Mouse (Mus musculus) inflammation-experienced regulatory T-cells, adult 6 months (primary cell): ENCODE data around the gene Dlat. TPM values are rescaled to one million over a fixed set of nuclear protein-coding genes. Genes with fewer than 3 reads are reported as not detected.

ENCODE experiments used
- ATAC-seq: one replicate; pipeline ENCODE4 v1.8.0; 2017
- polyA plus RNA-seq, 3 experiments: library from polyadenylated mRNA; unstranded; fragments of 100-300 nt; shearing (Covaris generic); gene quantifications; one replicate each; pipeline ENCODE4 v1.2.1; 2017

Dlat gene
- polyA plus RNA-seq, 3 experiments from 2014 or later, result 11.5 to 20.4 (median 18.7) TPM

DNA sequence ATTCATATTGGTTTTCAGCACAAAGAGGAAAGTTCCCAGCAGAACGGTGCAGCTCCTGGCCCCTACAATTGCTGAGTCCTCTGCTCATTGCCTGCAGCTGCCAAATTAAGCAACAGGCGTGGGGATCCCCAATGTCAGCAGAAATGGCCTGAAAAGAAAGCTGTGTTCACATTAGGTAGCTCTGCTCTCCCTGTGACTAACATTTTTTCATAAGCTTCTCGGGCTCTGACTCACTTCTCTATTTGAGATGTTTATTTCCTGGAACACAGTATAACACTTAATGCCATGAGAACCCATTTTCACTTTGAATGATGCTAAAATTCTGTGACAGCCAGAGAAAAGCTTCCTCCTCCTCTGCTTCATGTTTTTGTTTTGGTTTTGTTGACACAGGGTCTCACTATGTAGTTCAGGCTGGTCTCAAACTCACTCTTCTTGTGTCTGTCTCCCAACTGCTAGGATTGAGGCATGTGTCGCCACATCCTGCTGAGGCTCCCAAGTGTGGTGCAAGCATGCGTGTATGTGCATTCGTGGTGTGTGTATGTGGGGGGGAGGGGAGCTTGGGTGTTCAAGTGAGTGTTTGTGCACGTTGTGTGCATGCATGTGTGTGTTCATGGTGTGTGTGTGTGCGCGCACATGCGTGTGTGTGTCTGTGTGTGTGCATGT lies 68.6 kb downstream of the Dlat start:
- ATAC-seq, result peak; percentile 75

- no peak for ATAC-seq
Observed at GRCm38 (mm10) chr9:50586955-50587354, 72.6 kb downstream of the Dlat start.

DNA sequence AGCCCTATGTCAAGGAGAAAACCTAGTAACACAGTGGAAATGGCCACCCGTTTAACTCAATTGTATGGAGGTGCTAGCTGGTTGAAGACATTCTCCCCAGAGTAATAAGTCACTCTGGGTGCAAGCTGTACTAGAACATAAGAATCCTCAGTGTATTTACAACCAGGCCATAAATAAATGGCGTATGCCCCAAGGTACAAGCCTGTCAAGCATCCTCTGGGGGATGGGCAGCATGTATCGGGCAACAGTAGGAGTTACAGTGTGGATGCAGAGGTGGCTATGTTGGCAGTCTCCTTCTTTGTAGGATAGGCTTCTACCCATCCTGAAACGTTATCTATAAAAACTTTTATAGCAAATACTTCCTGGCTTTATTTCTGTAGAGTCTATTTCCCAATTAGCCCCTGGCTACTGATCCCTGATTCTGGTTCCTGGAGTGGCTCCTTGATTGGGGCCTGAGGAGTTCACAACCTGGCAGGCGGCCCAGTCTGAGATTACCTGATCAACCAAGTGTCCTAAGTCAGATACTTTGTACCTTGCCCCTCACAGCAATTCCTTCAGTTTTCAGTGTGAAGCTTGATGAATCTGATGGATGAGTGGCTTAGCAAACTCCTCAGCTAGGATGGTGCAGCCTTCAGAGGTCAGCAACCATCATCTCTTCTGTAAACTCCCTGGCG lies 74.3 kb downstream of the Dlat start:
- no peak for ATAC-seq

Other genes with a start within 250 kb of the Dlat start
- not detected for gene Plet1, start 165.3 kb downstream of the Dlat start, polyA plus RNA-seq
- 100 to 1,000 TPM in 2 of 3 experiments, 10 to 100 TPM in 1; 89.4 to 111 (median 104) TPM for gene Pts, start 131.1 kb downstream of the Dlat start, polyA plus RNA-seq
- gene Il18, start 105.0 kb downstream of the Dlat start, polyA plus RNA-seq, result 1 to 10 TPM; 6.3 to 9.2 (median 8.1) TPM
- gene Bco2, start 104.6 kb downstream of the Dlat start, polyA plus RNA-seq, result 1 to 10 TPM in 1 of 3 experiments, under 1 TPM in 1, not detected in 1; 0.54 to 1.2 TPM
- not detected for gene Tex12, start 98.5 kb downstream of the Dlat start, polyA plus RNA-seq
- 100 to 1,000 TPM; 142 to 204 (median 178) TPM for gene Sdhd, start 56.0 kb downstream of the Dlat start, polyA plus RNA-seq
- gene Timm8b, start 55.9 kb downstream of the Dlat start, polyA plus RNA-seq, result 100 to 1,000 TPM in 2 of 3 experiments, 10 to 100 TPM in 1; 91.5 to 123 (median 102) TPM
- gene Pih1d2, start 42.5 kb downstream of the Dlat start, polyA plus RNA-seq, result under 1 TPM; 0.31 to 0.67 (median 0.58) TPM
- gene Nkapd1, start 42.3 kb downstream of the Dlat start, polyA plus RNA-seq, result 10 to 100 TPM; 17.6 to 22.9 (median 21.0) TPM
- 1 to 10 TPM in 2 of 3 experiments, not detected in 1; 1.4 to 1.9 TPM for gene Dixdc1, start 79.7 kb upstream of the Dlat start, polyA plus RNA-seq
- gene 2310030G06Rik, start 86.8 kb upstream of the Dlat start, polyA plus RNA-seq, result not detected
- 1 to 10 TPM in 2 of 3 experiments, not detected in 1; 1.7 to 1.9 TPM for gene Cryab, start 91.5 kb upstream of the Dlat start, polyA plus RNA-seq
- not detected for gene Hspb2, start 92.6 kb upstream of the Dlat start, polyA plus RNA-seq
- gene Fdxacb1, start 108.5 kb upstream of the Dlat start, polyA plus RNA-seq, result 10 to 100 TPM in 2 of 3 experiments, 1 to 10 TPM in 1; 9.9 to 11.1 (median 10.3) TPM
- gene Alg9, start 115.2 kb upstream of the Dlat start, polyA plus RNA-seq, result 1 to 10 TPM; 7.2 to 9.4 (median 8.8) TPM
- gene 1110032A03Rik, start 115.7 kb upstream of the Dlat start, polyA plus RNA-seq, result 10 to 100 TPM in 2 of 3 experiments, 1 to 10 TPM in 1; 6.9 to 23.3 (median 16.9) TPM
- 10 to 100 TPM; 57.5 to 62.8 (median 59.3) TPM for gene Ppp2r1b, start 185.5 kb upstream of the Dlat start, polyA plus RNA-seq